Mouse (Mus musculus): ENCODE data around the gene Spo11. TPM values are rescaled to one million over a fixed set of nuclear protein-coding genes. Genes with fewer than 3 reads are reported as not detected.

Gene Spo11
- polyA plus RNA-seq (2011; ENCODE audit: insufficient read depth, insufficient read length, low replicate concordance, missing spikeins) = 0.70 TPM in 1 of 2 replicates, not detected in the other

GRCm38 (mm10) chr2:172977409-172978130, at the start of gene Spo11:
TSS of gene Spo11 (plus strand) at chr2:172977700.
- peak within 1 kb of the TSS; percentile 68 for H3K27ac ChIP-seq (ENCODE audit: control insufficient read depth, insufficient read depth, low read depth, low read length, poor library complexity)
- no peak for TF ChIP-seq CTCF (IDR thresholded peaks at IDR 0.05; ENCODE audit: control insufficient read depth, insufficient read depth, low read length)
- no peak; the same call in 1 of the 2 replicates for TF ChIP-seq POLR2A (IDR thresholded peaks at IDR 0.05; ENCODE audit: borderline replicate concordance, control insufficient read depth, low read depth, low read length)
- 13% methylated on average over 14 of the region's 14 CpGs for WGBS
- peaks cover 1% of the 10 kb centered on the region; the same call in 1 of the 2 replicates for H3K4me1 ChIP-seq (ENCODE audit: control insufficient read depth, insufficient read depth, low read length)
- peak within 1 kb of the TSS; percentile 26 for H3K4me3 ChIP-seq (replicated peaks; ENCODE audit: control insufficient read depth, low read depth, low read length)

- 82% methylated on average over 14 of the region's 14 CpGs for WGBS
- Histone ChIP-seq H3K4me3 (replicated peaks; ENCODE audit: control insufficient read depth, low read depth, low read length) (no peak overlapping the region), H3K4me1 (ENCODE audit: control insufficient read depth, insufficient read depth, low read length) (no peaks in the 10 kb centered on the region)
Measured at GRCm38 (mm10) chr2:172929905-172930436, 47.5 kb upstream of the Spo11 start.

GRCm38 (mm10) chr2:172931137-172931898, 46.2 kb upstream of the Spo11 start:
- 76% methylated on average over 17 of the region's 17 CpGs for WGBS
- H3K27ac ChIP-seq (ENCODE audit: control insufficient read depth, insufficient read depth, low read depth, low read length, poor library complexity) = no peak overlapping the region
- no peaks in the 10 kb centered on the region for H3K4me1 ChIP-seq (ENCODE audit: control insufficient read depth, insufficient read depth, low read length)
- TF ChIP-seq POLR2A (IDR thresholded peaks at IDR 0.05; ENCODE audit: borderline replicate concordance, control insufficient read depth, low read depth, low read length) (no peak), CTCF (IDR thresholded peaks at IDR 0.05; ENCODE audit: control insufficient read depth, insufficient read depth, low read length) (no peak)
- no peak overlapping the region for H3K4me3 ChIP-seq (replicated peaks; ENCODE audit: control insufficient read depth, low read depth, low read length)

More at GRCm38 (mm10) chr2:172929905-172930436, 47.5 kb upstream of the Spo11 start:
- TF ChIP-seq CTCF (IDR thresholded peaks at IDR 0.05; ENCODE audit: control insufficient read depth, insufficient read depth, low read length) (no peak), POLR2A (IDR thresholded peaks at IDR 0.05; ENCODE audit: borderline replicate concordance, control insufficient read depth, low read depth, low read length) (no peak)
- no peak overlapping the region for H3K27ac ChIP-seq (ENCODE audit: control insufficient read depth, insufficient read depth, low read depth, low read length, poor library complexity)

- H3K4me3 ChIP-seq (replicated peaks; ENCODE audit: control insufficient read depth, low read depth, low read length) = no peak overlapping the region
- H3K4me1 ChIP-seq (ENCODE audit: control insufficient read depth, insufficient read depth, low read length) = no peaks in the 10 kb centered on the region
- no peak overlapping the region for H3K27ac ChIP-seq (ENCODE audit: control insufficient read depth, insufficient read depth, low read depth, low read length, poor library complexity)
- WGBS = 4% methylated on average over 34 of the region's 34 CpGs
- no peak for TF ChIP-seq POLR2A (IDR thresholded peaks at IDR 0.05; ENCODE audit: borderline replicate concordance, control insufficient read depth, low read depth, low read length)
- TF ChIP-seq CTCF (IDR thresholded peaks at IDR 0.05; ENCODE audit: control insufficient read depth, insufficient read depth, low read length) = no peak
Measured at GRCm38 (mm10) chr2:172933631-172934419, 43.7 kb upstream of the Spo11 start.

GRCm38 (mm10) chr2:172934420-172934788, 43.1 kb upstream of the Spo11 start:
- no peak for TF ChIP-seq CTCF (IDR thresholded peaks at IDR 0.05; ENCODE audit: control insufficient read depth, insufficient read depth, low read length)
- no peak for TF ChIP-seq POLR2A (IDR thresholded peaks at IDR 0.05; ENCODE audit: borderline replicate concordance, control insufficient read depth, low read depth, low read length)
- no peak overlapping the region for H3K4me3 ChIP-seq (replicated peaks; ENCODE audit: control insufficient read depth, low read depth, low read length)
- H3K4me1 ChIP-seq (ENCODE audit: control insufficient read depth, insufficient read depth, low read length) = no peaks in the 10 kb centered on the region
- WGBS = 25% methylated on average over 8 of the region's 8 CpGs
- no peak overlapping the region for H3K27ac ChIP-seq (ENCODE audit: control insufficient read depth, insufficient read depth, low read depth, low read length, poor library complexity)

GRCm38 (mm10) chr2:172934891-172935740, 42.4 kb upstream of the Spo11 start:
- WGBS = 63% methylated on average over 30 of the region's 30 CpGs
- TF ChIP-seq CTCF (IDR thresholded peaks at IDR 0.05; ENCODE audit: control insufficient read depth, insufficient read depth, low read length) (no peak), POLR2A (IDR thresholded peaks at IDR 0.05; ENCODE audit: borderline replicate concordance, control insufficient read depth, low read depth, low read length) (no peak)
- Histone ChIP-seq H3K4me1 (ENCODE audit: control insufficient read depth, insufficient read depth, low read length) (no peaks in the 10 kb centered on the region), H3K27ac (ENCODE audit: control insufficient read depth, insufficient read depth, low read depth, low read length, poor library complexity) (no peak overlapping the region), H3K4me3 (replicated peaks; ENCODE audit: control insufficient read depth, low read depth, low read length) (no peak overlapping the region)
